Mouse (Mus musculus) left cerebral cortex, postnatal 4 days (tissue): ENCODE measurements at regions not wholly inside any gene's neighbourhood (a gene's known extent, or its start where the extent isn't known, plus 50 kb on each side); places are given as distances from the start of the nearest gene placed in this dataset.
A peak's percentile ranks its signal among the peaks of the same experiment; 100 is the strongest.

Source experiments
- DNase-seq: peaks from one replicate; pipeline ENCODE4 v3.0.0-alpha.2; 2022
- intact Hi-C: fragments of 180-260 bp; cut with DNase I; formaldehyde crosslinking; loops from one replicate; pipeline ENCODE4 v1.15.1; 2025

GRCm38 (mm10) chr13:71158300-71158860 is 316.8 kb upstream of the Adamts16 start:
- peak; percentile 51 for DNase-seq
- intact Hi-C loops: no loop called here

- intact Hi-C loops: no loop called here
- DNase-seq: peak; percentile 58
Observed at GRCm38 (mm10) chr13:71157656-71158299, 316.2 kb upstream of the Adamts16 start.

- intact Hi-C loops: no loop called here
- DNase-seq: no peak
Observed at GRCm38 (mm10) chr13:71150092-71150491, 308.5 kb upstream of the Adamts16 start.

- intact Hi-C loops: no loop called here
- DNase-seq: no peak
Observed at GRCm38 (mm10) chr13:71149303-71149696, 307.7 kb upstream of the Adamts16 start.

- intact Hi-C loops: no loop called here
- DNase-seq: peak; percentile 24
Observed at GRCm38 (mm10) chr13:71148491-71149302, 307.1 kb upstream of the Adamts16 start.

- intact Hi-C loops: no loop called here
- no peak for DNase-seq
Observed at GRCm38 (mm10) chr13:71146859-71147443, 305.3 kb upstream of the Adamts16 start.

- DNase-seq: no peak
Observed at GRCm38 (mm10) chr13:71138745-71139312, 297.2 kb upstream of the Adamts16 start.

GRCm38 (mm10) chr13:71135940-71136632 is 294.5 kb upstream of the Adamts16 start:
- intact Hi-C loops: no loop called here
- no peak for DNase-seq

More at GRCm38 (mm10) chr13:71138745-71139312, 297.2 kb upstream of the Adamts16 start:
- intact Hi-C loops: no loop called here

- peak; percentile 55 for DNase-seq
- intact Hi-C loops: no loop called here
Observed at GRCm38 (mm10) chr13:71121484-71121883, 279.9 kb upstream of the Adamts16 start.

- no peak for DNase-seq
- intact Hi-C loops: loop anchor here (10.0 kb wide), 2 partner anchors 847 to 1517 kb away; partner anchors contain the start of gene Irx2
Observed at GRCm38 (mm10) chr13:71108175-71108574, 266.6 kb upstream of the Adamts16 start.

GRCm38 (mm10) chr13:71105229-71105838 is 263.7 kb upstream of the Adamts16 start:
- intact Hi-C loops: loop anchor here (10.0 kb wide), 2 partner anchors 849 to 1519 kb away; partner anchors contain the start of gene Irx2

GRCm38 (mm10) chr13:71104419-71105228 is 263.0 kb upstream of the Adamts16 start:
- intact Hi-C loops: loop anchor here (10.0 kb wide), 2 partner anchors 850 to 1520 kb away; partner anchors contain the start of gene Irx2
- no peak for DNase-seq

More at GRCm38 (mm10) chr13:71105229-71105838, 263.7 kb upstream of the Adamts16 start:
- DNase-seq: peak; percentile 89

GRCm38 (mm10) chr13:71084301-71084700 is 242.7 kb upstream of the Adamts16 start:
- no peak for DNase-seq
- intact Hi-C loops: no loop called here

- intact Hi-C loops: no loop called here
- peak; percentile 18 for DNase-seq
Observed at GRCm38 (mm10) chr13:71075916-71076315, 234.3 kb upstream of the Adamts16 start.

GRCm38 (mm10) chr13:71074012-71074411 is 232.4 kb upstream of the Adamts16 start:
- no peak for DNase-seq
- intact Hi-C loops: no loop called here

GRCm38 (mm10) chr13:71068757-71069201 is 227.2 kb upstream of the Adamts16 start:
- intact Hi-C loops: no loop called here

GRCm38 (mm10) chr13:71068011-71068410 is 226.4 kb upstream of the Adamts16 start:
- intact Hi-C loops: no loop called here
- no peak for DNase-seq

More at GRCm38 (mm10) chr13:71068757-71069201, 227.2 kb upstream of the Adamts16 start:
- DNase-seq: no peak

- DNase-seq: no peak
- intact Hi-C loops: no loop called here
Observed at GRCm38 (mm10) chr13:71065568-71065967, 224.0 kb upstream of the Adamts16 start.
